In genomic region chr8:70272949-70273348, GRCm38 (mm10) we compare ENCODE assay signal across 8 mouse cellular contexts. TPM values are rescaled to one million over a fixed set of nuclear protein-coding genes. Genes with fewer than 3 reads are reported as not detected.
DNase-seq lines count a peak whose midpoint lies in the region; ATAC-seq and TF ChIP-seq lines count a peak whose summit lies in the region.

No protein-coding gene starts in this region.

- ATAC-seq in lung, postnatal 0 days: peak; percentile 79

- H3K36me3 ChIP-seq in ES-Bruce4 (ENCODE audit: control insufficient read depth, insufficient read depth, low read length, poor library complexity, severe bottlenecking): no peaks in the 10 kb centered on the region
- no peaks in the 10 kb centered on the region for H3K36me3 ChIP-seq in lung, postnatal 0 days (ENCODE audit: insufficient read depth, low read length)

- H3K9me3 ChIP-seq in ES-Bruce4 (replicated peaks; ENCODE audit: control insufficient read depth, insufficient read depth, low read length, poor library complexity, severe bottlenecking): no peaks in the 10 kb centered on the region
- H3K9me3 ChIP-seq in lung, postnatal 0 days (ENCODE audit: low read length): no peaks in the 10 kb centered on the region

- H3K4me1 ChIP-seq in ES-Bruce4 (ENCODE audit: control insufficient read depth, insufficient read depth, low read length): peaks cover 6% of the 10 kb centered on the region
- 0 out of 2 replicates have a peak, but pooled peaks cover under 1% of the 10 kb centered on the region for H3K4me1 ChIP-seq in lung, postnatal 0 days (ENCODE audit: insufficient read depth, low read depth, low read length)
- peaks cover 15% of the 10 kb centered on the region for H3K4me1 ChIP-seq in cerebellum, adult 2 months (ENCODE audit: control insufficient read depth, insufficient read depth, low read length)

- no peak for TF ChIP-seq CTCF in ES-Bruce4 (IDR thresholded peaks at IDR 0.05; ENCODE audit: low read depth, low read length)
- TF ChIP-seq CTCF in lung, postnatal 0 days (IDR thresholded peaks at IDR 0.05): no peak
- no peak for TF ChIP-seq CTCF in cerebellum, adult 2 months (IDR thresholded peaks at IDR 0.05; ENCODE audit: borderline replicate concordance, insufficient read depth, low read depth, low read length)

- H3K4me2 ChIP-seq in lung, postnatal 0 days (replicated peaks; ENCODE audit: low read depth, low read length): no peak overlapping the region

- TF ChIP-seq EP300 in ES-Bruce4 (IDR thresholded peaks at IDR 0.05; ENCODE audit: insufficient read depth, low read depth, low read length): peak; percentile 97
- peak; percentile 56; the same call in 1 of the 2 replicates for TF ChIP-seq EP300 in lung, postnatal 0 days (IDR thresholded peaks at IDR 0.05)

- no peak for TF ChIP-seq POLR2A in ES-Bruce4 (IDR thresholded peaks at IDR 0.05; ENCODE audit: insufficient read depth, low read length)
- TF ChIP-seq POLR2A in cerebellum, adult 2 months (IDR thresholded peaks at IDR 0.05; ENCODE audit: borderline replicate concordance, insufficient read depth, low read length): no peak

- peak overlapping the region; percentile 88 for H3K27ac ChIP-seq in ES-Bruce4 (ENCODE audit: insufficient read depth, low read length)
- H3K27ac ChIP-seq in lung, postnatal 0 days (ENCODE audit: low read length): 0 out of 2 replicates have a peak overlapping the region, but pooled peaks have one; percentile 32
- no peak overlapping the region for H3K27ac ChIP-seq in cerebellum, adult 2 months (ENCODE audit: insufficient read depth, low read length)

- WGBS in lung, postnatal 0 days: 21% methylated on average over 3 of the region's 3 CpGs
- 51% methylated on average over 3 of the region's 3 CpGs for WGBS in cerebellum, adult 2 months

- H3K9ac ChIP-seq in ES-Bruce4 (ENCODE audit: low read depth, poor library complexity, severe bottlenecking): no peak overlapping the region; the same call in 1 of the 2 replicates
- H3K9ac ChIP-seq in lung, postnatal 0 days (replicated peaks; ENCODE audit: low read depth): no peak overlapping the region

- H3K27me3 ChIP-seq in ES-Bruce4 (ENCODE audit: control insufficient read depth, insufficient read depth, low read length, poor library complexity, severe bottlenecking): no peaks in the 10 kb centered on the region
- H3K27me3 ChIP-seq in lung, postnatal 0 days (replicated peaks; ENCODE audit: insufficient read depth, low read length): no peaks in the 10 kb centered on the region
- no peaks in the 10 kb centered on the region for H3K27me3 ChIP-seq in cerebellum, adult 2 months (ENCODE audit: control insufficient read depth, insufficient read depth, low read length)

- no peak overlapping the region; the same call in 1 of the 2 replicates for H3K4me3 ChIP-seq in ES-Bruce4 (ENCODE audit: low read depth, low read length)
- no peak overlapping the region for H3K4me3 ChIP-seq in lung, postnatal 0 days (ENCODE audit: low read depth, low read length)
- H3K4me3 ChIP-seq in cerebellum, adult 2 months (replicated peaks; ENCODE audit: insufficient read depth, low read depth, low read length): no peak overlapping the region

- peak; percentile 81 for DNase-seq in adrenal gland, postnatal 14 days
- peak; percentile 23 for DNase-seq in kidney, adult 11 months
- peak; percentile 80 for DNase-seq in lung, postnatal 0 days (ENCODE audit: low spot score)
- no peak for DNase-seq in cerebellum, adult 2 months
- no peak for DNase-seq in frontal cortex, postnatal 25 days (ENCODE audit: low spot score in 2 of 2)
- DNase-seq in layer of hippocampus, adult 9-11 months: no peak
- DNase-seq in urinary bladder, adult 18-20 months (ENCODE audit: low spot score in 2 of 2): no peak

RNA-seq across cellular contexts. Expression of gene Homer3, which starts 9.7 kb away (rescaled TPM):
- 37.9 and 40.0 TPM in 2 replicates for polyA plus RNA-seq in ES-Bruce4 (2011; ENCODE audit: insufficient read depth, insufficient read length, low read depth, missing spikeins)
- total RNA-seq in adrenal gland, postnatal 14 days (2021): 21.3 and 25.0 TPM in 2 replicates
- 54.1 and 61.1 TPM in 2 replicates for polyA plus RNA-seq in lung, postnatal 0 days (2015; fragmentation: Nextera tagmentation; extraction: Ambion mirVana)
- polyA plus RNA-seq in cerebellum, adult 2 months (2012; rRNA removed): 262 and 322 TPM in 2 replicates

RNA-seq across cellular contexts. Expression of gene Ddx49, which starts 29.3 kb away (rescaled TPM):
- 45.3 and 50.5 TPM in 2 replicates for polyA plus RNA-seq in ES-Bruce4 (2011; ENCODE audit: insufficient read depth, insufficient read length, low read depth, missing spikeins)
- total RNA-seq in adrenal gland, postnatal 14 days (2021): 49.2 and 71.3 TPM in 2 replicates
- polyA plus RNA-seq in lung, postnatal 0 days (2015; fragmentation: Nextera tagmentation; extraction: Ambion mirVana): 29.9 and 32.5 TPM in 2 replicates
- polyA plus RNA-seq in cerebellum, adult 2 months (2012; rRNA removed): 42.9 and 45.0 TPM in 2 replicates

RNA-seq across cellular contexts. Expression of gene Cope, which starts 29.4 kb away (rescaled TPM):
- 115 and 117 TPM in 2 replicates for polyA plus RNA-seq in ES-Bruce4 (2011; ENCODE audit: insufficient read depth, insufficient read length, low read depth, missing spikeins)
- total RNA-seq in adrenal gland, postnatal 14 days (2021): 215 and 222 TPM in 2 replicates
- 266 and 297 TPM in 2 replicates for polyA plus RNA-seq in lung, postnatal 0 days (2015; fragmentation: Nextera tagmentation; extraction: Ambion mirVana)
- polyA plus RNA-seq in cerebellum, adult 2 months (2012; rRNA removed): 286 and 287 TPM in 2 replicates

RNA-seq across cellular contexts. Expression of gene Armc6, which starts 38.7 kb away (rescaled TPM):
- 5.7 and 11.8 TPM in 2 replicates for polyA plus RNA-seq in ES-Bruce4 (2011; ENCODE audit: insufficient read depth, insufficient read length, low read depth, missing spikeins)
- total RNA-seq in adrenal gland, postnatal 14 days (2021): 11.3 and 13.4 TPM in 2 replicates
- polyA plus RNA-seq in lung, postnatal 0 days (2015; fragmentation: Nextera tagmentation; extraction: Ambion mirVana): 10.4 and 11.9 TPM in 2 replicates
- polyA plus RNA-seq in cerebellum, adult 2 months (2012; rRNA removed): 45.8 and 46.7 TPM in 2 replicates

RNA-seq across cellular contexts. Expression of gene Sugp2, which starts 38.9 kb away (rescaled TPM):
- polyA plus RNA-seq in ES-Bruce4 (2011; ENCODE audit: insufficient read depth, insufficient read length, low read depth, missing spikeins): 46.0 and 47.2 TPM in 2 replicates
- total RNA-seq in adrenal gland, postnatal 14 days (2021): 30.9 and 31.5 TPM in 2 replicates
- 12.3 and 13.6 TPM in 2 replicates for polyA plus RNA-seq in lung, postnatal 0 days (2015; fragmentation: Nextera tagmentation; extraction: Ambion mirVana)
- 102 and 108 TPM in 2 replicates for polyA plus RNA-seq in cerebellum, adult 2 months (2012; rRNA removed)

Comparison
In these comparisons a context has a peak if more than half of its experiments do, and no peak if none do; other contexts are left out.
1. DNase-seq: peak in adrenal gland, postnatal 14 days (single experiment), kidney, adult 11 months (single experiment) and lung, postnatal 0 days (single experiment); none in cerebellum, adult 2 months (0 of 2), frontal cortex, postnatal 25 days (0 of 2), layer of hippocampus, adult 9-11 months (single experiment) and urinary bladder, adult 18-20 months (0 of 2).